Mouse (Mus musculus) forebrain, postnatal 0 days (tissue): ENCODE results near the gene Eif2s1. TPM values are rescaled to one million over a fixed set of nuclear protein-coding genes. Genes with fewer than 3 reads are reported as not detected.
"Not testable (repeated sequence)": the region's sequence is repeated elsewhere in the genome, so short reads cannot be mapped to it uniquely, and the experiment has no call there.

Source experiments
- ATAC-seq: fragments of 200-750 bp; cut with Nextera tagmentation; 2 replicates; pipeline ENCODE4 v1.8.0; 2017; ENCODE audit warnings: mild to moderate bottlenecking, moderate library complexity
- DNase-seq: peaks from one replicate; pipeline ENCODE4 v3.0.0-alpha.2; 2015
- H3K27ac ChIP-seq: fragments of 300-500 bp; sonication (generic); 2 replicates; pipeline ENCODE4 v1.5.1; 2014; ENCODE audit warnings: low read depth, mild to moderate bottlenecking, antibody characterized with exemption, low read length, moderate library complexity, mixed read lengths
- H3K27me3 ChIP-seq: fragments of 300-500 bp; sonication (generic); 2 replicates; pipeline ENCODE4 v1.6.1; 2014; ENCODE audit warnings: mild to moderate bottlenecking, low read length, mixed read lengths; ENCODE audit not compliant: insufficient read depth
- H3K36me3 ChIP-seq: fragments of 300-500 bp; sonication (generic); 2 replicates; pipeline ENCODE4 v1.6.1; 2014; ENCODE audit warnings: mild to moderate bottlenecking, moderate library complexity; ENCODE audit not compliant: insufficient read depth
- H3K4me1 ChIP-seq: fragments of 300-500 bp; sonication (generic); 2 replicates; pipeline ENCODE4 v1.6.1; 2014; ENCODE audit warnings: antibody characterized with exemption; ENCODE audit not compliant: insufficient read depth
- H3K4me2 ChIP-seq: fragments of 300-500 bp; sonication (generic); 2 replicates; pipeline ENCODE4 v1.6.1; 2014; ENCODE audit warnings: low read depth, mild to moderate bottlenecking, moderate library complexity
- H3K4me3 ChIP-seq: fragments of 300-500 bp; sonication (generic); 2 replicates; pipeline ENCODE4 v1.5.1; 2014; ENCODE audit warnings: low read depth, low read length, mixed read lengths
- H3K9ac ChIP-seq: fragments of 300-500 bp; sonication (generic); 2 replicates; pipeline ENCODE4 v1.6.1; 2014; ENCODE audit warnings: mild to moderate bottlenecking
- H3K9me3 ChIP-seq: fragments of 300-500 bp; sonication (generic); 2 replicates; pipeline ENCODE4 v1.6.1; 2016; ENCODE audit warnings: low read length
- CTCF ChIP-seq: sonication (generic); IDR thresholded peaks from 2 replicates; pipeline ENCODE4 v1.5.1; 2016; ENCODE audit warnings: antibody characterized with exemption, control low read depth, low read depth
- WGBS: fragments of 180-500 bp; shearing (Covaris S2); extraction: QIAGEN DNeasy Blood & Tissue Kit; methylation state at CpG from one replicate; pipeline ENCODE4 v1.1.7; 2014; 5-methylcytosine and 5-hydroxymethylcytosine counted together
- polyA plus RNA-seq: library from polyadenylated mRNA; unstranded; fragments of >200 nt; fragmentation: Nextera tagmentation; extraction: Ambion mirVana; gene quantifications from 2 replicates; pipeline ENCODE4 v1.2.1, GENCODE M21; 2015
- total RNA-seq: library from RNA; depleted of rRNA; stranded (reverse); fragments of >200 nt; gene quantifications from 2 replicates; pipeline ENCODE4 v1.2.3, GENCODE M21; 2014; rRNA removed

The Eif2s1 gene
- total and polyA plus RNA-seq, 2 experiments from 2014 or later = 84.5 to 98.4 TPM

DNA sequence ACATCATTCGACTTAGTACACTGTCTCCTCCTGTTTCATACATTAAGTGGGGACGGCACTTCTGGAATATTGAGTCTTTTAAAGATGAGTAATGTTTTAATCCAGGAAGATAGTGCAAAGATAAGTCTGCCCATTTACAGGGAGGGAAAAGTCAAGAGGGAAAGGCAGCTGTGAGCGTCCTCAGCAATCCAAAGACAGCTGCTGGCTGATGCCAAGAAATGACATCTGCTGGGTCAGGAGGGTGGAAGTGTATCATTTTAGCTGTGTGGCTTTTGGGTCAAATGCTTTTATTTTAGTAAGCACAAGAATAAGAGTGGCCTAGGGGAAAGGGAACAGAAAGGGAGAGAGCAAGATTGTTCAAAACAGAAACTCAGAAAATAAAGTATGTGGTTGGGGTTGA is 60.4 kb downstream of the Eif2s1 start:
- DNase-seq (no peak), ATAC-seq (no peak)
- Histone ChIP-seq H3K4me2 (no peak overlapping the region), H3K9ac (no peak overlapping the region), H3K27me3 (no peaks in the 10 kb centered on the region), H3K9me3 (no peaks in the 10 kb centered on the region), H3K4me1 (no peaks in the 10 kb centered on the region), H3K36me3 (no peaks in the 10 kb centered on the region), H3K27ac (no peak overlapping the region), H3K4me3 (no peak overlapping the region)
- TF ChIP-seq CTCF = no peak
- 83% methylated on average over 3 of the region's 3 CpGs for WGBS

DNA sequence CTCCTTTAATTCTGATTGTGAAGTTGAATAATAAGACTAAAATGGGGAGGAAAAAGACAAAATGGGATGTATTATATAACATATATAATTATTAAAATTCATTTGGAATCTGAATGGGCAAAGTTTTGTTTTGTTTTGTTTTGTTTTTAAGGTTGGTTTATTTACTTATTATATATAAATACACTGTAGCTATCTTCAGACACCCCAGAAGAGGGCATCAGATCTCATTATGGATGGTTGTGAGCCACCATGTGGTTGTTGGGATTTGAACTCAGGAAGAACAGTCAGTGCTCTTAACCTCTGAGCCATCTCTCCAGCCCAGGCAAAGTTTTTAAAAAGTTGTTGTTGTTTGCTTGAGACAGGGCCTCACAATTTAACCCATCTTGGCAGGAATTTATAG is 61.4 kb downstream of the Eif2s1 start:
- H3K36me3 ChIP-seq, H3K4me2 ChIP-seq, H3K27me3 ChIP-seq, H3K4me1 ChIP-seq, H3K9ac ChIP-seq, ATAC-seq, DNase-seq, H3K27ac ChIP-seq, H3K4me3 ChIP-seq, H3K9me3 ChIP-seq: not testable (repeated sequence)

DNA sequence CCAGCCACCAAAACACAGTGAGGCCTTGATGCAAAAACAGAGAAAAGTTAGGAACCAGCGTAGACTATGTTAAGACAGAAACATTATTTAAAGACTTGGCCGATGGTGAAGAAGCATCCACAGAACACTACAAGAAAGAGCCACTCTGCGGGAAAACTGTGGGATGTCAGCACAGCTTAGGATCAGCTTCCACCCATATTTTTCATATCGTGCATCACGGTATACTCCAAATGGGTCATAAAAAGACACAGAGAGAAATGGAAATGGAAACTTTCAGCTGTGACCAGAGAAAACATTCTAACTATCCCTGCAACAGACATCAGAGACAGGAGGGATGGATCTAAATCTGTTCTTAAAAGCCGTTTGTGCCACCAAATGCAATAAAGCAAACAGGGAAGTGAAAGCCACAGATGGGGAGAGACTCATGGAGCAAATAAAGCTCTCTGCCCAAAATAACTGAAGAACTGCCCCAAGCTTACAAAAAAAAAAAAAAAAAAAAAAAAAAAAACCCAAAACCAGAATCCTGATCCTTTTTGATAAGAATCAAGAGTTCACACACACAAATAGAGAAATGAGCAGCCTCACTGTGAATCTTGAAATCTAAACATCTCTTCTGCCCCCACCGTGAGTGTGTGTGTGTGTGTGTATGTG is 62.0 kb downstream of the Eif2s1 start:
- ATAC-seq (no peak), DNase-seq (no peak)
- H3K9ac ChIP-seq = no peak overlapping the region
- no peak overlapping the region for H3K4me3 ChIP-seq
- no peak overlapping the region for H3K4me2 ChIP-seq
- no peaks in the 10 kb centered on the region for H3K4me1 ChIP-seq
- no peaks in the 10 kb centered on the region for H3K9me3 ChIP-seq
- no peaks in the 10 kb centered on the region for H3K27me3 ChIP-seq
- WGBS = 87% methylated on average over 7 of the region's 7 CpGs
- H3K36me3 ChIP-seq = no peaks in the 10 kb centered on the region
- no peak for TF ChIP-seq CTCF
- H3K27ac ChIP-seq = no peak overlapping the region

DNA sequence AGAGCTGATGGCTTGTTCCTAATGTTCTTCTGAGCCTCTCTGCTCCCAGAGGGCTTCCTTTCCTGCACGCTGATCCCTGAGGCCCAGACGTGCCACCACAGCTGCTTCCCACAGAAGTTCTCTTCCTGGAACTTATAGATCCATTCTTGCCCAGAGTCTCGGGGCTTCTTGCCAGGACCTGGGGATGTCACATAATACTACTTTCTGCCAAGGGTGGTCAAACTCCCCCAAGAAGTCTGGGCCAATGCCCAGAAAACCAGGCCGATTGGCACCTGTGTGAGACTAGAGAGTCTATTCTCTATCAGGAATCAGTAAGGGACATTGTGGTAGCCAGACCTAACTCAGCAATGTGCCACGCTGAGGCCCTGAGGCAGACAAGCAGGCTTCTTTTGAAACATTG is 65.7 kb downstream of the Eif2s1 start:
- Histone ChIP-seq H3K4me1 (no peaks in the 10 kb centered on the region), H3K36me3 (no peaks in the 10 kb centered on the region), H3K4me3 (no peak overlapping the region), H3K4me2 (no peak overlapping the region), H3K27ac (no peak overlapping the region), H3K9me3 (no peaks in the 10 kb centered on the region), H3K9ac (no peak overlapping the region), H3K27me3 (no peaks in the 10 kb centered on the region)
- WGBS = 56% methylated on average over 5 of the region's 5 CpGs
- no peak for DNase-seq
- no peak for ATAC-seq
- TF ChIP-seq CTCF = no peak

DNA sequence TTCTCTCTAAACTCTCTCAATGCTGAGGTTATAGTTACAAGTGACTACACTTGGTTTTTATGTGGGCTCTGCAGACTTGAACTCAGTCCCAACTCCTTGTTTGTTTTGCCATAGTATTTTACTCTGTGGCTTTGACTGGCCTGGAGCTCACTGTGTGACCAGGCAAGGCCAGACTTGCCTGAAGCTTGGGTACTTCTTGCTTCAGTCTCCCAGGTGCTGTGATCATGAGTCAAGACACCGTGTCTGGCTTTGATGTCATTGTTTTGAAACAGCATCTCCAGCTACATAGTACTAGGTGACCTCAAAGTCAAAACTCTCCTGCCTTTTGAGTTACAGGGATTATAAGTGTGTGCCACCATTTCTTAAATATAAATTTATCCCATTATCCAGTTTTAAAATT is 68.3 kb downstream of the Eif2s1 start:
- TF ChIP-seq CTCF = no peak
- no peak overlapping the region for H3K9ac ChIP-seq
- ATAC-seq = no peak
- H3K4me1 ChIP-seq = no peaks in the 10 kb centered on the region
- H3K27ac ChIP-seq = no peak overlapping the region
- no peaks in the 10 kb centered on the region for H3K27me3 ChIP-seq
- 83% methylated on average over 1 of the region's 1 CpGs for WGBS
- H3K9me3 ChIP-seq = no peaks in the 10 kb centered on the region
- H3K36me3 ChIP-seq = no peaks in the 10 kb centered on the region
- H3K4me3 ChIP-seq = no peak overlapping the region
- H3K4me2 ChIP-seq = no peak overlapping the region
- DNase-seq = no peak

DNA sequence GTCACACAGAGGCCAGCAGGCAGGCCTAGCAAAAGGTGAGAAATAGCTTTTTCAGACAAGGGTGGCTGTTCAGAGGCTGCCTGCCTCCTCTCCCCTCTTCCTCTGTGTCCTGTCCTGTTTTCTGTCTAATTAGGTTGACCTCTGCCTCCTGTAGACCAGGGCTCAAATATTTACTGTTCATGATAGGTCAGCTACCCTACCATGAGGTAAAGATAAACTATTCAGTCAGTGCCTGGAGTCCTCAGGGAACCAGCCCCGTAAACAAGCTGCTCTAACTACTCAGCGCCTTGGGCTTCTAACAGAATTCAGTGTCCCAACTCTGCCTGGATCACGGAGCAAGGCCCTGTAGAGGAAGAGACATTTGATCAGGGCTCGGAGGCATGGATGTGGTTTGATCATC is 74.9 kb downstream of the Eif2s1 start:
- no peak for DNase-seq

More for the DNA sequence above, 74.9 kb downstream of the Eif2s1 start:
- Histone ChIP-seq H3K27ac (no peak overlapping the region), H3K4me3 (no peak overlapping the region), H3K9ac (no peak overlapping the region), H3K36me3 (no peaks in the 10 kb centered on the region), H3K9me3 (no peaks in the 10 kb centered on the region), H3K27me3 (no peaks in the 10 kb centered on the region), H3K4me1 (no peaks in the 10 kb centered on the region), H3K4me2 (no peak overlapping the region)
- 79% methylated on average over 4 of the region's 4 CpGs for WGBS
- ATAC-seq = no peak
- no peak for TF ChIP-seq CTCF

Other genes with a start within 250 kb of the Eif2s1 start
- gene Fam71d, start 170.3 kb upstream of the Eif2s1 start, total RNA-seq = 0.77 TPM in 1 of 2 replicates, not detected in the other
- gene Fam71d, start 170.3 kb upstream of the Eif2s1 start, polyA plus RNA-seq = not detected in 2 replicates
- gene Mpp5, start 112.9 kb upstream of the Eif2s1 start, total RNA-seq = 11.8 and 14.7 TPM in 2 replicates
- gene Mpp5, start 112.9 kb upstream of the Eif2s1 start, polyA plus RNA-seq = 4.9 and 10.8 TPM in 2 replicates
- gene Atp6v1d, start 181 bp upstream of the Eif2s1 start, total RNA-seq = 83.8 and 91.3 TPM in 2 replicates
- 162 and 194 TPM in 2 replicates for gene Atp6v1d, start 181 bp upstream of the Eif2s1 start, polyA plus RNA-seq
- 1.1 and 1.2 TPM in 2 replicates for gene Plek2, start 45.1 kb downstream of the Eif2s1 start, total RNA-seq
- 1.1 and 2.7 TPM in 2 replicates for gene Plek2, start 45.1 kb downstream of the Eif2s1 start, polyA plus RNA-seq
- 111 and 153 TPM in 2 replicates for gene Tmem229b, start 145.8 kb downstream of the Eif2s1 start, total RNA-seq
- 47.5 and 54.8 TPM in 2 replicates for gene Tmem229b, start 145.8 kb downstream of the Eif2s1 start, polyA plus RNA-seq
- 3.8 and 4.8 TPM in 2 replicates for gene Plekhh1, start 167.3 kb downstream of the Eif2s1 start, total RNA-seq
- 0.47 and 0.86 TPM in 2 replicates for gene Plekhh1, start 167.3 kb downstream of the Eif2s1 start, polyA plus RNA-seq
- gene Pigh, start 227.8 kb downstream of the Eif2s1 start, total RNA-seq = 14.0 and 15.5 TPM in 2 replicates
- gene Pigh, start 227.8 kb downstream of the Eif2s1 start, polyA plus RNA-seq = 6.9 and 12.7 TPM in 2 replicates